Mouse (Mus musculus) kidney, adult 2 months (tissue): ENCODE data around the gene Etv5.

ENCODE experiments used
- CTCF ChIP-seq: fragments of 200-500 bp; conservative IDR thresholded peaks from 2 replicates; pipeline ENCODE4 v1.5.1; 2011; ENCODE audit warnings: low read depth, mild to moderate bottlenecking, control low read depth, low read length, moderate library complexity, mixed read lengths; ENCODE audit not compliant: insufficient read depth, insufficient read length
- POLR2A ChIP-seq: fragments of 200-500 bp; IDR thresholded peaks from one replicate; pipeline ENCODE4 v1.6.1; 2011; ENCODE audit warnings: low read depth, low read length, control low read depth

DNA sequence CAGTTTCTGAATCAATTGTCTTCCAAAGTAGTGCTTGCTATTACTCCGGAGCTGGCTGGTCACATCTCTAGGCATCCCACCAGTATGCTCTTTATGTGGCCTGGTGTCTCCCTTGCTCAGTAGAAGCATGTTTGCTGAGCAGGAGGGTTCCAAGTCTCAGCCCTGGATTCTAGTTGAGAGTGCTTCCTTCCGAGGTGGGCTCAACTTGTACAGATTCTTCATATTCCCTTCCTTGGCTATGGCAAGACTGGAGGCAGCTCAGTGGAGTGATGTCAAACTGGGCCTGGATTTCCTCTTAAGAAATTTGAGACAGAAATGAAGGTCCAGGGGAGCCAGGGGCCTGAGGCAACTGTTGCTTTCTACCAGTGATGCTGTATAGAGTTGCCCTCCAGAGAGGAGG lies 27.6 kb upstream of the Etv5 start:
- TF ChIP-seq CTCF (no peak), POLR2A (no peak)
